Mouse (Mus musculus) cerebellum, adult 18-20 months (tissue): ENCODE results near the gene Syne1.

Experiments
- DNase-seq, 2 experiments: peaks; one replicate each; pipeline ENCODE4 v3.0.0; 2021

The Syne1 gene

DNA sequence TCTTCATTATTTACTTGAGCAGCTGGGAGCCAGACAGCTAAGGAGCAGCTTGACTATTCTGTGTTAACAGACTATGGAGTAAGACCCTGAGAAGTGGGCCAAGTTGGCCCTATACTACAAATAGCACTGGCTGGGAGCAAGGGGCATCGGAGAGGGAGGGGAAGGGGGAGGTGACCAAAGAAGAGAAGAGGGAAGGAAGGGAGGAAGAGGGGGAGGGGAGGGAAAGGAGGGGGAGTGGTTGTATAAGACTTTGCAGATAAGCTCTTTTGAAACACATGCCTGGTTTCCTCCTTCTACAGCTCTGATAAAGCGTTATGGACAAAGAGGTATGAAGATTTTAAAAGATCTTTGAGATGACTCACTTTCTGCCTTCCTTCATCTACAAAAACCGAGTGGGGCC, 36.0 kb downstream of the Syne1 start:
- DNase-seq: no peak

DNA sequence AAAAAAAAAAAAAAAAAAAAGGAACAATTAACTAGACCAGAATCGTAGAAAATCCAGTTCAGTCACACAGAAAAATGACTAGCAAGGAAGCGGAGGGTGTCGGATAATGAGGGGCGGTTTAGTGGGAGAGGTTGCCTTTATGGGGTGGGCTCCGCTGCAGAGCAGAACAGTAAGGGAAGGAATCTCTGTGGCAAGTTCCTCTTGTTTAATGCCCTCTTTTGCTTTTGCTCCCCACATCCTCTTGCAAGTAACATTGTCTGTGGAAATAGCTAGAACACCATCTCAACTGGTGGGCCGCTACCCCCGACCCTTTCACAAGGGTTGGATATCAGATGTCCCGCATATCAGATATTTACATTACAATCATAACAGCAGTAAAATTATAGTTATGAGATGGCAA, 37.1 kb downstream of the Syne1 start:
- DNase-seq: no peak

DNA sequence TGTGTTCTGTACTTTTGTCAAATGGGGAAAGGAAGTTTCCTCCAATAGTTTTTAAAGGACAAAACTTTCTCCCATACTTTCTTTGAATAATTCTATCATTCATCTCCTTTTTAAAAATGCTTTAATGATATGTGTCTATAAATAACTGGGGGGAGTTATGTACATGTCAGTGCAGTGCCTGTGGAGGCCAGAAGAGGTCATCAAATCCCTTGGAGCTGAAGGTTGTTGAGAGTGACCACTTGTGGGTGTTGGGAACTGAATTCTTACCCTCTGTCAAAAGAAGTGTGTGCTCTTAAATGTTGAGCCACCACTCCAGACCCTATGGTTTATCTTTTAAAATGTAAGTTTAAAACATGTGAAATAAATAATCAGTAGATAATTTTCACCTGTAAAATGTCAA, 39.0 kb downstream of the Syne1 start:
- DNase-seq: peak in 1 of 2 experiments; percentile 76

DNA sequence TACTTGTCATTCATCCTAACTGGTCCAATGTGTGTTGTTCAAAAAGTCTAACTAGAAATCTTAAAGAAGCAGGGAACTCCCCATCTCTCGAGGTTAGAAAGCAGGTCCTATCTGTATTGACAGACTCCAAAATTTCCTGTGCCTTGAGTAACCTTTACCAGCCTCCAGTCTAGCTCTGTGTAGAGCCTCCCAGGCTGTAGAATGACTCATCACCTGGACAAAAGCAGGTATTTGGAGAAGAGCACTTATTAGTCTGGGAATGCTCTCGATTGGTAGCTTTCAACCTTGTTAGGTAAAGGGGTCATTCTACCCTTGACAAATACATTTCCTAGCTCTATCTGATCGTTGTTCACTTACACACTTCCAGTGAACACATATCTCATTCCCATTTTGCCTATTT, 39.9 kb downstream of the Syne1 start:
- no peak for DNase-seq

DNA sequence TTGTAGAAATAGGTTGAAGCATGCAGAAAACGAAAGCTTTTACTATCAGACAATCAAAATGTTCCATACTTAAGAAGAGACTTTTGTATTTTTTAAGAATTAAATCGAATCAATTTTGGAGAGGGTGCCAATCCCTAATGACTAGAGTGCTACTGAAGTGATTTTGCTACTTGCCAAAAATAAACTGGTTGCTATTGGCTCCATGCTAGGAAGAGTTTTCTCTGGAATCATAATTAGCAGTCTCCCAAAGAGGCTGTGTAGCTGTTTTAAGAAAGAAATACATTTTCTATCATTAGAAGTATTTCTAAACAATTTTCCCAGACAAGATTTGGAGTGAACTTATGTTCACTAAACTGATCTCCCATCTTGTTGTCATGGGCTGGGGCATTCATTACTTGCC, 43.8 kb downstream of the Syne1 start:
- DNase-seq: no peak

DNA sequence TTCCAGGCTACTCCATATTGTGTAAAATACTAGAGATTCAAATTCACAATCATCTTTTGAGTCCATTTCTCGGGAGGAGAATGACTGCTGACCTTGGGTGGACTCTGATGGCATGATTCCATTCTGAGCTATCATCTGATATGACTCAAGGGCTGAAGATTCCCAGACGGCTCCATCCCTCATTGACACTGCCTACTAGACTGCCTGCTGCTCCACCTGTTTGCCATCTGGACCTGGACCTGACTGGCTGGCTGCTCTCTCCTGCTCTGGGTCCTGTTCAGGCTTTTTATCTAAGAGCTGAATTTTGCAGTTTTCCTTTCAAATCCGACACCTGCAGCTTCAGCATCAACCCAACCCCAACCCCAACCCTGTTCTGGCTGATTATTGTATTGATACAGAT, 46.5 kb downstream of the Syne1 start:
- peak; percentile 87 to 93 for DNase-seq

DNA sequence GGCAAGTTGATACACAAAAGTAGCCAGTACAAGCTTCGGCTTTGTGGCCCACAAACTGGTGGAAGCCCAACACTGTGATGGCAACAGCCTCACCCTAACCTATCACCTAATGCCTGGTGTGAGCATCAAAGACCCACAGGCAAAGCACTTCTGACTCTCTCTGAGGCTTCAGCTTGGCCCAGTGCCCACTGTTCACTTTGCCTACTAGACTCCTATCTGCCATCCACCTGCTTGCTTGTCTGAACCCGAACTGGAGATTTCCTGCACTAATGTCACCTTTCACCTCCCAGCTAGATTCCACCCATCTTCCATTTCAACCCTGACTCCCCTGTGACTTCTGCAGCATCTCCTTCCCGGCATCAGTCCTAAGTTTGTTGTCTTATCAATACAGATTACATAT, 47.4 kb downstream of the Syne1 start:
- peak; percentile 71 to 74 for DNase-seq

DNA sequence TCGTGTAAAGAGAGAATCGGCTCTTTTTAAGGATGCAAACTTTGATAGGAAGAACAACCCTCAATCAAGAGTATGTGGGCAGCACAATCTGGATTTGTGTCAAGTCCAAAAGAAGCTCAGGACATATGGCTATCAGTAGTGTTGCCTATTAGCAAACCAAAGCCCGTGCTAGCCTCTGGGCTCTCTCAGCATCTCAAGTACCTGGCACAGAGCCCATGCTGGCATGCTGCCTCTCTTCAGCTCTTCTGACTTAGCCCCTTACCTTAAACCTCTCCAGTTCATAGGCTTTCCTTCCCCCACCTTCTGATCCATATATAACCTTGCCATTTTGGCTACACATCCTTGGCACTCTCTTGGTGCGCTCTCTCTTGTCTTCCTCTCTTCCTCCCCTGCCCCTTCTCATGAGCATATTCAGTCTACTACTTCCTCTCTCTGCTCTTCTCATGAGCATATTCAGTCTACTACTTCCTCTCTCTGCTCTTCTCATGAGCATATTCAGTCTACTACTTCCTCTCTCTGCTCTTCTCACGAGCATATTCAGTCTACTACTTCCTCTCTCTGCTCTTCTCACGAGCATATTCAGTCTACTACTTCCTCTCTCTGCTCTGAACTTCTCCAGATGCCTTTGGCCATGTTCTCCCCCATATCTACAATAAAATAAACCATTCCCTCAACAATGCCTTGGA, 51.5 kb downstream of the Syne1 start:
- peak; percentile 62 to 72 for DNase-seq

DNA sequence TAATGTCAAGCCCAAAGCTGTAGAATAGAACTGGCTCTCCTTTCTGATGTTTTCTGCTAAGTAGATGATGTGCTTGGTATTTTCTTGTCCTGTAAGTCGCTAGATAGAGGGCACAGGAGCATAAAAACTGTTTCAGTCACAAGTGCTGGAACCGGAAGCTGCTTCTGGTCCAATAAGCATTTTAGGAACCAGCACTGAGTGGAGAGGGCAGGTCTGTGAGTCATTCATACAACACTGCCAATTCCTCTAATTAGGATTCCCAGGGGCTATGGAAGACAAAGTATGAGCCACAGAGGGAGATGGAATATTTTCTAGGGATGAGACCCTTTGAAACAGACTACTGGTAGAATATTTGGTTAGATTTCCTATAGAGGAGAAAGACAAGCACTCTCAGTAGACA, 53.4 kb downstream of the Syne1 start:
- peak; percentile 44 to 56 for DNase-seq

DNA sequence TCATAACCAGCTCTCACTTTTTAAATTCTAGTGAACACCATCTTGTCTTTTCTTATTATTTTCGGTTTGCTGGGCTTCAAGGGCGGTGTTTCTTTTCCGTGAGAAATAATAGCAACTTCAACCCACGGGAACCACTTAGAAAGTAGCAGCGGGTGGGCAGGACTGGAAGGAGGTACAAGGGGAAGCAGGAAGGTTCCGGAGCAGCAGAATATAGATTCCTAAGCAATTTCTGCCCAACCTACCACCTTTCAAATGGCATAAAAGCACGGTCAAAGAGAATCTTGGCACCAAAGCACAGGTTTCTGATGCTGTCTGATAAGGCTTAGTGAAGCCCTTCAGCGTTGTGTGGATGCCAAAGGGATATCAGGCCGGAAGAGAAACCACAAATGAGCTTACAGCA, 60.2 kb downstream of the Syne1 start:
- DNase-seq: peak in 1 of 2 experiments; percentile 35

DNA sequence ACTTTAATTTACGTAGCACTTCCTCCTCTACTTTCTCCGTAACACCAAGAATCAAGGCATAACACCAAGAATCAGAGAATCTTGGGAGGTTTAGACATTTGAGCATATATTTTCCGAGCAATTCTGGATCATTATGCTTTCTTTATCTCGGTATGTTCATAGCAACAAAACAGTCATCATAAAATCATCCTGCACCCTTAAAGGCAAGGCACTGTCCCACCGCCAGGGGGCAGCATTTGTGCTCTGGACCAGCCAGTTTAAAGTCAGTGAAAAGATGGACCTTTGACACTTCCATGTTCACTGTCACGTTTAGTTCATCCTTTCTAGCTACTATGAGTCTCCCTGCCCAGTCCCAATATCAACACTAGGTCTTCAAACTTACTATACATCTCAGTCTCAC, 61.3 kb downstream of the Syne1 start:
- DNase-seq: peak; percentile 44 to 72

DNA sequence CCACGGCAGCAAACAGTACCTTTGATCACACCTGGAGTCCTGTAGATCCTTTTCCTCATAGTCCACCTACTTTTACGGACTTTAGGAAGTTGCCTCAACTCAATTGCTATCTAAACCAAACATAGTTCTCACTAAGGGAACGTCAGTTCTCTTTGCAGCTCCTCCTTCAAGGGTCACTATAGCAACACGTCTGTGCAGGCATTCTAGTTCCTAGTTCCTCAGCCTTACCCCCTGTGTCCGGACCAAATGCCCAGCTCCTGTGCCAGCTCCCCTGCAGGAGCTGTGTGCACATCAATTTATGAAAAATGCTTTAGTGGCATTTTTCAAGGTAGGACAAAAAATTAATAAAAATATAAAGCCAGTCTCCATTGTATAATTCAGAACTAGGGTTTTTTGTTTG, 63.2 kb downstream of the Syne1 start:
- peak; percentile 88 to 93 for DNase-seq

DNA sequence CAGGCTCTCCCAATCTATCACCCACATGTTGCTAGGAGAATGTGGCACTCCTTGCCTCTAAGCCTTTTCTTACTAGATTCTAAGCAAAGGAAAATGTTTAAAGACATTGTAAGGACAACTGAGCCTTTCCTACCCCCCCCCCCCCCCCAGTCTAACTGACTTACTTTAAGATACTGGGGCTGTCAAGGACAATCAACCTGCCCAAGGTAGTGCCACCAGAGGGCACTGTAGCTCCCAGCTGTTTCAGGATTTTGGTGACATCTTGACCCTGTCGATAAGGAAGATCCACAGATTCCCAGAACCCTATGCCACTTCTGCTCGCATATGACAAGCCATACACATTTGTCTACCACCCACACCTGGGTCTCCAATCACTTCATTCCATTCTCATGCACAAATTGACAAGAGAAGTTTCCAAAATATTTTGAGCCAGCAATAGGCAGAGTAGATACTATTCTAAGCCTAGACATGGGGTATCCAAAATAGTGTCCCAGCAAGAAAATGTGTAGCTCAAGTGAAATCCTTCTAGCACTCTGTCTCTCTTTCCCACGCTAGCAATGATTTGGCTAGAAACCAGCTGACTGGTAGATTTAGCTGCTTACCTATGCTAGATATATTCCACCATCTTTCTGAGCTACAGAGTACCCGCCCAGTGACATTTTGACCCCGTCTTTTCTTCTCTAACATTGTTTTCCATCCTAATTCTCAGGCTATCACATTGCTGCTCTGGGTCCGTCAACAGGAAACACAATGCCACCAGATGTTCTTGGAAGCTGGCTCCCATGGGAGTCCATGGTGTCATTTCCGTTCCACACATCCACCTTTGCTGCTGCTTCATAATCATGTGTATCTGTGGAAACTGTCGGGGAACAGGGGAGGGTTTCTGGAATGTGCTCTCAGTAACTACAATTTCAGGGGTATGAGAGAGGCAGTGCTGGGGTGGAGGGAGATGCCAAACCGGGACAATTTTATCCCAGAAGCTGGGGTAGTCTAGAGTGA, 70.4 kb downstream of the Syne1 start:
- peak in 1 of 2 experiments; percentile 35 for DNase-seq

DNA sequence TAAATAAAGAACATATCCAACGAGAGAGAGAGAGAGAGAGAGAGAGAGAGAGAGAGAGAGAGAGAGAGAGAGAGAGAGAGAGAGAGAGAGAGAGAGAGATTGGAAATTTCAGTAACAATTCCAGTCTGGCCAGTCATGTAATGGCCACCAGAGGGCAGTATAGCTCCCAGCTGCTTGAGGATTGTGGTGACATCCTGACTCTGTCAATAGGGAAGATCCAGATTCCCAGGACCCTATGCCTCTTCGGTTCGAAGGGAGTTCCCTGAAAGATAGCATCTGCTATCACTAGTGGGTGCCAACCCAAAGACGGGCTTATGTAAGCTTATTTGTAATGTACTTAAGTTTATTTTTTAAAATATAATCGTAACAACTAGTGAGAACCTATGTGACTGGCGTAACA, 71.2 kb downstream of the Syne1 start:
- DNase-seq: peak; percentile 71 to 76

DNA sequence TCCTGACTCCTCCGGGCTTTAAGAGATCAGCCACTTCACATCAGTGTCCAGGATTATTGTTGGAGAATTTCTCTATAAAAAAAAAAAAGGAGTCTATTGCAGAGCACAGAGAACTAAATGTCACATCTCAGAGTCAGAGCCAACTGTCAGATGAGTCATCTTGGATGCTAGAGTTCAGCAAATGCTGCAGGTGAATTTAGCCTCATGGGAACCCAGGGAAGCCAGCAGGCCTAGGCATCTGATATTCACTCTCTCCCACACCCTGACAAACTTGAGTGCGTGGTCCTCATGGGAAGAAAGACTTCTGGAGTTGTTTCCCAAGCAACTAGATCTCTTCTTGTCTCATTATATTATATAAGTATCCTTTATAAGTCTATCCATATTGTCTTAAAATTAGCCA, 82.6 kb downstream of the Syne1 start:
- peak; percentile 63 to 79 for DNase-seq

DNA sequence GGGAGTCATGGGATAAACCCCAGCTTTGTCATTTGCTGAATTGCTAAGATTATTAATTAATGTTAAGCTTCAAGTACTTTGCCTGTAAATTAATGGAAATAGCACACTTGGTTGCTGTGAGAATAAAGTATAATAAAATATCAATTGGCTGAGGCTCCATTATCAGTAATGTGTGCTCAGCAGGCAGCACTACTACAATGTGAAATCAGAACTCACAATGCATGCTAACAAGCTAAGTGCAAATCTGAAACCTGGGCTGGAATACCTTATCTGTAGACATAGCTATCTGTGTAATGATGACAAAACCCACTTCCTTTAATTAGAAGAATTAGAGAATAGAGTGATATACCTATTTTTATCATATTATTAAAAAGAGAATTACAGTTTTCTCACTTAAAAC, 97.5 kb downstream of the Syne1 start:
- no peak for DNase-seq

DNA sequence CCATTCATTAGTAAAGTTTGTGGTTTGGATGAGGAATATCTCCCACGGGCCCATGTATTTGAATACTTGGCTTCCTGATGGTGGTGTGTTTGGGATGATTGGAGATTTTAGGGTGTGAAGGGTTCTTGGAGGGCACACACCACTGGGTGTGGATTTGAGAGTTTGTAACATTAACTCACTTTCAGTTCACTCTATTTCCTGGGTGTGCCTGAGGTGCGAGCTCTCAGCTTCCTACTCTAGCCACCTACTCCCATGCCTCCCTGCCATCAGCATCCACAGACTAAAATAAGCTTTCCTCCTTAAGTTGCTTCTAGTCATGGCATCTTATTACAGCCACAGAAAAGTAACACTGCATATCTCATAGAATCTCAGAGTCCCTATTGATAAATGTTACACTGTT, 101.3 kb downstream of the Syne1 start:
- no peak for DNase-seq

DNA sequence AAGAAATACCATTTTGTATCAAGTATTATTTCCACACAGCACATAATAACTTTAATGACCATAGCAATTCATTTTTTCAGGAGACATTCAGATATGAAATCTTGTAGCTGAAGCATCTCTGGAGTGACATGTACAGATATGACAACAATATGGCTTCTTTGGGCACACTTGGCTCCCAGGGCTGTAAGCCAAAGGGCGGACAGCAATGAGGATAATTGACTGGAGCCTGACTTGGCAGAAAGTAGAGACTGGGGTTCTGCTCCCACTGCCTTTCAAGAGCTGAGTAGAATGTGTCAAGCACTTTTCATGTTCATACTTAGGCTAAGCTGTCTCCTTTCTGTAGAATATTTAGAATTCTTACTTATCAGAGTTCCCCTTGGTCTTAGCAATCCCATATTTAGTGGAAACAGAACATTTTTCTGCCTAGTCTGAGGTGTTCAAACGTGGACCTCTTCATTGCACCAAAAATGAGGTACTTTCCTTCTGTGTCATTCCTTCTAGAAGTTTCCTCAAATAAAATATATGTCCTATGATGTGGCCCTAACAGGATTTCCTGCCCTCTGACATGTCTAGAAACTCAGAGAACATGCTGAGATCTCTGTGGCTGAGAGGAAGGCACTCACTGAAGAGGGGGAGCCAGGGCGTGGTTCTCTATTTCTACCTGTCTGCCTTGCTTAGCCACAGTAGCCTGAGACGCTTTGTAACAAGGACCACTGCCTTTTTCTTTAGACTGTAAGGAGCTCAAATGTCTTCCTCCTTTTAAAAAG, 103.1 kb downstream of the Syne1 start:
- peak; percentile 62 to 67 for DNase-seq

DNA sequence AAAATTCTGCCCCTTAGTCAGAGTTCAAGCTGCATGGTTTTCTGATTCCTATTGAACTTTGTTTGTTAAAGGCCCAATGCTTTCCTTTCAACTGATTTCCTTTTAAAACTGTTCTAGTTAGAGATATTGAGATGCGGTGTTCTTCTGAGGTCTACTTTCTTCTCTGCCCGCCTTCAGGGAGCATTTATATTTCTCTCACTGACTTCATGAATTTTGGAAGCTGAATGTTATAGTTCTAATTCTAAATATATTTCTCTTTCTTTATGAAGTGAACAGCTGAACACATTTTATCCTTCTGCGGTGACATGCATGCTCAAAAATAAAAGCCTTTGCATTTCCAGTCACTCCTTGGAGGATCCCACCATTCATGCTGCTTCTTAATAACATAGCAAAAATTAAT, 106.0 kb downstream of the Syne1 start:
- DNase-seq: no peak

DNA sequence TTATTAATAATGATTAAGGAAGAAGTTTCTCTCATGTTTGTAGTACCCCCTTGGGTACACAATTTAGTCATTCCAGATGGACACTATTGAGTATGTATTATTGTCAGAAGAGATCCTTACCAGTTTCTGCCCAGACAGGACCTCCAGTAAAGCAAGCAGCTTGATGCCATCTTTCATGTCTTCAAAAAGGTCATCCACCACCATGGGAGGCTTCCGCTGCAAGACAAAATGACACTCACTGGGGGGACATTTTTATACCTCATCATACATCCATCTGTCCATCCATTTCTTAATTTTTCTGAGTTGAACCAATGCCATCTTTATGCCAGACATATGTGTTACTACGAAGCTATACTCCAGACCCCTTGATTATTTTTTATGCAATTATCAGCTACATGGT, 108.3 kb downstream of the Syne1 start:
- no peak for DNase-seq

DNA sequence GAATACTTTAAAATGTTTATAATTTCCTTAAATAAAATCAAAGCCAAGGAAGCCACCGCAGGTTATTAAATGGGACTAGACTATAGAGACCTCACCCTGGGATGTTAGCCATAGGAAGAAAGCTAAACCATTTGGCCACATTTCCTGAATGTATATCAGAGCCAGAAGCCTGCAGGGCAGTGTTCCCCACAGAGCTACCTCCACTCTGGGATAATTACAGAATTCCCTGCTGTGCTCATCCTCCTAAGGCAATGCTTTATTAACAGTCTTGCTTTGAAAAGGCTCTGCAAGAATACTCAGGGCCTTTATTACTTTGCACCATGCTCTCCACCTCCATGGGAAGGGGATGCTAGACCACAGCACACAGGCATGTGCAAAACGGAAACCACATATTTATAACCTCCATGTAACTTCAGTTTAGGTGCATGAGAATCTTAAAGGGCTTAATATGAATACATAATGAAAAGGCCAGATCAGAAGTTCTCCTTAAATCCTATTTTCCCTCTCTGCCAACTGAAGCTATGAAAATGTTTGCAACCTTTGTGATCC, 111.4 kb downstream of the Syne1 start:
- peak; percentile 71 to 75 for DNase-seq

DNA sequence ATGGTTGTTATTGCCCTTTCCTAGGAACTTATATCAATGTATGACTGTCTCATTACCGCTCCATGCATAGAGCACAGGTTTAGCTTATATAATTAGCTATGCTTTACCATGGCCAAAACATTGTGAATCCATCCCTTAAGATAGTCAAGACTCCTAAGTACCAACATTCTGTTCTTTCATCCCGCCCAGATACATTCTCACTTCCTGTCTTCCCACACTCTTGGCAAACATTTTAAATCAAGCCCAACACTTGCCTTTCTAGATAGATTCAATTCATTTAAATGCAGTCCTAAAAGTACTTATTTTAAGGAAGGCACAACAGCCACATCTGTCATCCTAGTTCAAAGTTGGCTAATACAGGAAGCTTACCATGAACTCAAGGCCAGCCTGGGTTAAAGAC, 113.5 kb downstream of the Syne1 start:
- DNase-seq: no peak

DNA sequence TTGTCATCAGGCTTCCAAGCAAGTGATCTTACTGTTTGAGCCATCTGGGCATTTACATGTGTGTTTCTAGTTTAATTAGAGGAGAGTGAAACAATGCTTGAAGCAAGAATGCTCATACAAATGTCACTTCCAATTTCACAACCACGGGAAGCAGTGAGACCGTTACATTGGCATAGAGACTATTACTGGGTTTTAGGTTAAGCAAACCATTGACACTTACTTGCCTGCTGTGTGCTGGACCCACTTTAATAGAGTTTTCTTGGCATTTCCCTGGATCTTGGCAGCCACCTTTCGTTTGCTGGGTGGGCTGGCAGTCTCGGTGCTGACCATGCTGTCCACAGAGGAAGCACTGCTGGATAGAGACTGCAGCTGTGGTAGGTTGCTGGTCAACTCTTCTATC, 127.3 kb downstream of the Syne1 start:
- no peak for DNase-seq
